Mouse (Mus musculus): ENCODE data around the gene Ppp4r2. TPM values are rescaled to one million over a fixed set of nuclear protein-coding genes. Genes with fewer than 3 reads are reported as not detected.
"Not testable (repeated sequence)": the region's sequence is repeated elsewhere in the genome, so short reads cannot be mapped to it uniquely, and the experiment has no call there.

Ppp4r2 gene
- polyA plus RNA-seq, 1 experiment from 2014 or later = 26.9 TPM

- Histone ChIP-seq H3K36me3 (peaks cover 53% of the 10 kb centered on the region), H3K9me3 (replicated peaks) (no peaks in the 10 kb centered on the region), H3K4me1 (peaks cover 5% of the 10 kb centered on the region), H3K4me3 (peak overlapping the region; percentile 93), H3K27ac (peak overlapping the region; percentile 98), H3K27me3 (ENCODE audit: low read depth, poor library complexity, severe bottlenecking) (no peaks in the 10 kb centered on the region)
- no peak for DNase-seq (ENCODE audit: low spot score)
- WGBS = 47% methylated on average over 9 of the region's 9 CpGs
Observed at GRCm38 (mm10) chr6:100834489-100835160, 1.2 kb downstream of the Ppp4r2 start.

- no peaks in the 10 kb centered on the region for H3K27me3 ChIP-seq (ENCODE audit: low read depth, poor library complexity, severe bottlenecking)
- H3K36me3 ChIP-seq = peaks cover 85% of the 10 kb centered on the region
- no peaks in the 10 kb centered on the region for H3K4me1 ChIP-seq
- H3K27ac ChIP-seq = no peak overlapping the region
- no peak overlapping the region for H3K4me3 ChIP-seq
- DNase-seq (ENCODE audit: low spot score) = no peak
- 94% methylated on average over 4 of the region's 4 CpGs for WGBS
- no peaks in the 10 kb centered on the region for H3K9me3 ChIP-seq (replicated peaks)
Observed at GRCm38 (mm10) chr6:100845058-100845457, 11.6 kb downstream of the Ppp4r2 start.

- H3K4me1 ChIP-seq = no peaks in the 10 kb centered on the region
- no peak overlapping the region for H3K27ac ChIP-seq
- no peak for DNase-seq (ENCODE audit: low spot score)
- peaks cover 85% of the 10 kb centered on the region for H3K36me3 ChIP-seq
- H3K27me3 ChIP-seq (ENCODE audit: low read depth, poor library complexity, severe bottlenecking) = no peaks in the 10 kb centered on the region
- H3K9me3 ChIP-seq (replicated peaks) = no peaks in the 10 kb centered on the region
- 90% methylated on average over 5 of the region's 5 CpGs for WGBS
- H3K4me3 ChIP-seq = no peak overlapping the region
Observed at GRCm38 (mm10) chr6:100847264-100847663, 13.8 kb downstream of the Ppp4r2 start.

GRCm38 (mm10) chr6:100848682-100849375, 15.4 kb downstream of the Ppp4r2 start:
- 95% methylated on average over 9 of the region's 9 CpGs for WGBS
- Histone ChIP-seq H3K4me1 (no peaks in the 10 kb centered on the region), H3K4me3 (no peak overlapping the region), H3K27ac (no peak overlapping the region), H3K9me3 (replicated peaks) (no peaks in the 10 kb centered on the region), H3K36me3 (peaks cover 82% of the 10 kb centered on the region), H3K27me3 (ENCODE audit: low read depth, poor library complexity, severe bottlenecking) (no peaks in the 10 kb centered on the region)
- no peak for DNase-seq (ENCODE audit: low spot score)

GRCm38 (mm10) chr6:100850671-100851081, 17.3 kb downstream of the Ppp4r2 start:
- 93% methylated on average over 9 of the region's 9 CpGs for WGBS
- H3K9me3 ChIP-seq (replicated peaks) = no peaks in the 10 kb centered on the region
- no peak overlapping the region for H3K4me3 ChIP-seq
- no peaks in the 10 kb centered on the region for H3K4me1 ChIP-seq
- peaks cover 82% of the 10 kb centered on the region for H3K36me3 ChIP-seq
- H3K27ac ChIP-seq = no peak overlapping the region
- no peak for DNase-seq (ENCODE audit: low spot score)
- no peaks in the 10 kb centered on the region for H3K27me3 ChIP-seq (ENCODE audit: low read depth, poor library complexity, severe bottlenecking)

GRCm38 (mm10) chr6:100851083-100851482, 17.7 kb downstream of the Ppp4r2 start:
- H3K4me3 ChIP-seq = no peak overlapping the region
- H3K9me3 ChIP-seq (replicated peaks) = no peaks in the 10 kb centered on the region
- no peaks in the 10 kb centered on the region for H3K4me1 ChIP-seq
- 94% methylated on average over 5 of the region's 5 CpGs for WGBS
- DNase-seq (ENCODE audit: low spot score) = no peak
- no peaks in the 10 kb centered on the region for H3K27me3 ChIP-seq (ENCODE audit: low read depth, poor library complexity, severe bottlenecking)
- H3K36me3 ChIP-seq = peaks cover 82% of the 10 kb centered on the region
- no peak overlapping the region for H3K27ac ChIP-seq

GRCm38 (mm10) chr6:100865321-100865720, 31.9 kb downstream of the Ppp4r2 start:
- H3K27me3 ChIP-seq (ENCODE audit: low read depth, poor library complexity, severe bottlenecking) = no peaks in the 10 kb centered on the region
- DNase-seq (ENCODE audit: low spot score) = no peak
- WGBS = 89% methylated on average over 6 of the region's 6 CpGs
- H3K9me3 ChIP-seq (replicated peaks) = no peaks in the 10 kb centered on the region
- peaks cover 73% of the 10 kb centered on the region for H3K36me3 ChIP-seq
- no peak overlapping the region for H3K4me3 ChIP-seq
- no peak overlapping the region for H3K27ac ChIP-seq
- H3K4me1 ChIP-seq = no peaks in the 10 kb centered on the region

GRCm38 (mm10) chr6:100865788-100866187, 32.4 kb downstream of the Ppp4r2 start:
- H3K27me3 ChIP-seq (ENCODE audit: low read depth, poor library complexity, severe bottlenecking); H3K9me3 ChIP-seq (replicated peaks); H3K4me3 ChIP-seq; DNase-seq (ENCODE audit: low spot score); H3K27ac ChIP-seq; H3K4me1 ChIP-seq: not testable (repeated sequence)
- WGBS = 79% methylated on average over 5 of the region's 5 CpGs
- H3K36me3 ChIP-seq = peaks cover 68% of the 10 kb centered on the region

GRCm38 (mm10) chr6:100866246-100866645, 32.8 kb downstream of the Ppp4r2 start:
- DNase-seq (ENCODE audit: low spot score); H3K27ac ChIP-seq; H3K4me3 ChIP-seq; H3K27me3 ChIP-seq (ENCODE audit: low read depth, poor library complexity, severe bottlenecking); H3K4me1 ChIP-seq; H3K9me3 ChIP-seq (replicated peaks): not testable (repeated sequence)
- H3K36me3 ChIP-seq = peaks cover 64% of the 10 kb centered on the region
- 91% methylated on average over 5 of the region's 5 CpGs for WGBS

- no peak overlapping the region for H3K4me3 ChIP-seq
- no peaks in the 10 kb centered on the region for H3K9me3 ChIP-seq (replicated peaks)
- no peaks in the 10 kb centered on the region for H3K4me1 ChIP-seq
- no peaks in the 10 kb centered on the region for H3K27me3 ChIP-seq (ENCODE audit: low read depth, poor library complexity, severe bottlenecking)
- peak; percentile 29 for DNase-seq (ENCODE audit: low spot score)
- H3K36me3 ChIP-seq = peaks cover 40% of the 10 kb centered on the region
- H3K27ac ChIP-seq = no peak overlapping the region
- 35% methylated on average over 5 of the region's 5 CpGs for WGBS
Observed at GRCm38 (mm10) chr6:100868863-100869262, 35.4 kb downstream of the Ppp4r2 start.

GRCm38 (mm10) chr6:100869909-100870308, 36.5 kb downstream of the Ppp4r2 start:
- no peaks in the 10 kb centered on the region for H3K9me3 ChIP-seq (replicated peaks)
- H3K27ac ChIP-seq = no peak overlapping the region
- H3K27me3 ChIP-seq (ENCODE audit: low read depth, poor library complexity, severe bottlenecking) = no peaks in the 10 kb centered on the region
- H3K36me3 ChIP-seq = peaks cover 29% of the 10 kb centered on the region
- no peaks in the 10 kb centered on the region for H3K4me1 ChIP-seq
- no peak overlapping the region for H3K4me3 ChIP-seq
- peak; percentile 26 for DNase-seq (ENCODE audit: low spot score)
- 87% methylated on average over 9 of the region's 9 CpGs for WGBS

- WGBS = 81% methylated on average over 6 of the region's 6 CpGs
- Histone ChIP-seq H3K4me1 (no peaks in the 10 kb centered on the region), H3K4me3 (no peak overlapping the region), H3K36me3 (peaks cover 11% of the 10 kb centered on the region), H3K27ac (no peak overlapping the region), H3K9me3 (replicated peaks) (no peaks in the 10 kb centered on the region), H3K27me3 (ENCODE audit: low read depth, poor library complexity, severe bottlenecking) (no peaks in the 10 kb centered on the region)
- peak; percentile 27 for DNase-seq (ENCODE audit: low spot score)
Observed at GRCm38 (mm10) chr6:100873191-100873590, 39.8 kb downstream of the Ppp4r2 start.

GRCm38 (mm10) chr6:100875862-100876623, 42.6 kb downstream of the Ppp4r2 start:
- H3K27ac ChIP-seq = no peak overlapping the region
- H3K36me3 ChIP-seq = no peaks in the 10 kb centered on the region
- DNase-seq (ENCODE audit: low spot score) = peak; percentile 82
- H3K4me3 ChIP-seq = no peak overlapping the region
- H3K9me3 ChIP-seq (replicated peaks) = no peaks in the 10 kb centered on the region
- 76% methylated on average over 20 of the region's 20 CpGs for WGBS
- peaks cover 20% of the 10 kb centered on the region; the same call in 1 of the 2 replicates for H3K27me3 ChIP-seq (ENCODE audit: low read depth, poor library complexity, severe bottlenecking)
- H3K4me1 ChIP-seq = 0 out of 2 replicates have a peak, but pooled peaks cover 3% of the 10 kb centered on the region
